In the genomic region with DNA sequence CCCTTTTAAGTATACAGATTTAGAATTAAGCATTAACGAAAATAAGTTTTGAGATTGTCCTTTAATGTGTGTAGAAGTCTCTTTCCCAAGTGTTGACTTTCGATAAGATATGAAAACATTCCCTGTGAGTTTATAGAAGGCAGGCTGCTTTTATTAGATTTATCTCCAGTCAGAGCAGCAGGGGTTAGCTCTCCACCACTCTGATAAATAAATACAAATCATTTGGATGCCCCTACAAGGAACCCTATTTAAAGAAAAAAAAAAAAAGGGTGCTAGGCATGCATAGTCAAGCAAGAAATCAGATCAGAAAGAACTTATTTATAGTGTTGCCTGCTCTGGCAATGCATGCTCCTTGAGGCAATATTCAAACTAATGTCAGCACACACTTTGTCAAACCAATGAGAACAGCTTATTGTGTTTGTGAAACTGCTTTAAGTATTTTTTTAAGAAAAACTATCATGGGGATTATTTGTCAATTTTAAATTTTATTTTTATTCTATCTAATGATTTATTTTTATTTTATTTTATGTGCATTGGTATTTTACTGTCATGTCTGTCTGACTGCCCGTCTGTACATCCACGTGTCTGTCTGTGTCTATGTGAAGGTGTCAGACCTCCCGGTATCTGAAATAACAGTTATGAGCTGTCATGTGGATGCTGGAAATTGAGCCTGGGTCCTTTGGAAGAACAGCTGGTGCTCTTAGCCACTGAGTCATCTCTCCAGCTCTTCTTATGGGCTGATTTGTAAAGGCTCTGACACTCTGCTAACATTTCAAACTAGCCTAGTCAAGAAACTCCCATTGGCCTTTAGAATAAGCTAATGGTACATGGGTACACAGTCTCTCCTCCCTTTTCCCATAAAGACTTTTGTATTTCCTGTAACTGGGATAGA, we compare ENCODE assay signal across 19 mouse cellular contexts.
DNase-seq lines count a peak whose midpoint lies in the region; ATAC-seq and TF ChIP-seq lines count a peak whose summit lies in the region.
"Had no signal": no experiment of that assay in that cellular context is flagged by ENCODE, and none has a peak within 500 bp of the region (broad histone marks: within the 10 kb centered on the region; RNA-seq: fewer than 3 reads in every experiment).

No protein-coding gene starts in this region.

- no peak for ATAC-seq in heart, embryonic 13.5 days (ENCODE audit: extremely low read depth, insufficient number of reproducible peaks, low FRiP score, low TSS enrichment)
- ATAC-seq in heart, postnatal 0 days (ENCODE audit: insufficient read depth, low read depth): no peak
- ATAC-seq in lung, embryonic 16.5 days (ENCODE audit: low read depth): peak; percentile 91
- ATAC-seq: forebrain, embryonic 15.5 days; hindbrain, postnatal 0 days had no signal

- H3K27ac ChIP-seq in heart, embryonic 13.5 days (replicated peaks): no peak overlapping the region
- no peak overlapping the region for H3K27ac ChIP-seq in heart, postnatal 0 days (ENCODE audit: low read depth)
- no peak overlapping the region for H3K27ac ChIP-seq in lung, embryonic 16.5 days (ENCODE audit: low read length)
- H3K27ac ChIP-seq: embryonic facial prominence, embryonic 12.5 days; forebrain, embryonic 15.5 days; hindbrain, embryonic 13.5 days; hindbrain, postnatal 0 days had no signal

- no peaks in the 10 kb centered on the region for H3K9me3 ChIP-seq in heart, embryonic 13.5 days
- H3K9me3 ChIP-seq in heart, postnatal 0 days (replicated peaks; ENCODE audit: control insufficient read depth, low read length): no peaks in the 10 kb centered on the region
- no peaks in the 10 kb centered on the region for H3K9me3 ChIP-seq in lung, embryonic 16.5 days (ENCODE audit: control insufficient read depth, low read length)
- H3K9me3 ChIP-seq: embryonic facial prominence, embryonic 12.5 days; forebrain, embryonic 15.5 days; hindbrain, embryonic 13.5 days had no signal

- H3K27me3 ChIP-seq in heart, embryonic 13.5 days (replicated peaks): no peaks in the 10 kb centered on the region
- H3K27me3 ChIP-seq in heart, postnatal 0 days (ENCODE audit: control insufficient read depth, insufficient read depth, low read length): no peaks in the 10 kb centered on the region
- no peaks in the 10 kb centered on the region for H3K27me3 ChIP-seq in lung, embryonic 16.5 days (ENCODE audit: control insufficient read depth, insufficient read depth, low read depth, low read length)
- no peaks in the 10 kb centered on the region for H3K27me3 ChIP-seq in myocyte (ENCODE audit: control insufficient read depth, insufficient read depth, insufficient read length)
- H3K27me3 ChIP-seq: embryonic facial prominence, embryonic 12.5 days; forebrain, embryonic 15.5 days; hindbrain, embryonic 13.5 days had no signal

- H3K4me3 ChIP-seq in heart, embryonic 13.5 days: no peak overlapping the region
- H3K4me3 ChIP-seq in heart, postnatal 0 days (ENCODE audit: low read depth, low read length): no peak overlapping the region
- no peak overlapping the region for H3K4me3 ChIP-seq in lung, embryonic 16.5 days (ENCODE audit: low read length)
- no peak overlapping the region for H3K4me3 ChIP-seq in myocyte
- H3K4me3 ChIP-seq: embryonic facial prominence, embryonic 12.5 days; forebrain, embryonic 15.5 days; hindbrain, embryonic 13.5 days had no signal

- no peak overlapping the region for H3K9ac ChIP-seq in heart, embryonic 13.5 days
- no peak overlapping the region for H3K9ac ChIP-seq in heart, postnatal 0 days (replicated peaks; ENCODE audit: low read depth, low read length)
- H3K9ac ChIP-seq in lung, embryonic 16.5 days (ENCODE audit: low read length): no peak overlapping the region
- H3K9ac ChIP-seq: embryonic facial prominence, embryonic 12.5 days; forebrain, embryonic 15.5 days; hindbrain, embryonic 13.5 days had no signal

- intact Hi-C loops in heart, postnatal 36 days (cut with DNase I): no loop called here

- TF ChIP-seq EP300 in heart, postnatal 0 days (IDR thresholded peaks at IDR 0.05; ENCODE audit: low read depth): no peak

- no peak overlapping the region for H3ac ChIP-seq in myocyte (ENCODE audit: control insufficient read depth, insufficient read length)

- no peak for TF ChIP-seq POLR2A in myocyte (IDR thresholded peaks at IDR 0.05; ENCODE audit: insufficient read length, low read depth)

- no peak for DNase-seq in heart, postnatal 36 days
- DNase-seq in heart, postnatal 0 days (ENCODE audit: low spot score): no peak
- no peak for DNase-seq in heart, adult 11 months
- DNase-seq in lung, postnatal 36 days: no peak
- DNase-seq: adrenal gland, postnatal 10 days; B cell, adult 2 months; cerebellum, adult 11-12 months; cerebellum, adult 9-10 months; cerebellum, postnatal 25 days; gastrocnemius, postnatal 36 days; heart, adult 18-20 months; heart, postnatal 10 days had no signal

- H3K79me2 ChIP-seq in myocyte (ENCODE audit: control insufficient read depth, insufficient read depth): no peaks in the 10 kb centered on the region

- 35% methylated on average over 5 of the region's 5 CpGs for WGBS in heart, embryonic 13.5 days
- WGBS in heart, postnatal 0 days: 33% methylated on average over 5 of the region's 5 CpGs
- 47% methylated on average over 5 of the region's 5 CpGs for WGBS in lung, embryonic 16.5 days

- H3K4me2 ChIP-seq in heart, embryonic 13.5 days: peak overlapping the region; percentile 29; the same call in 1 of the 2 replicates
- 0 out of 2 replicates have a peak overlapping the region, but pooled peaks have one; percentile 24 for H3K4me2 ChIP-seq in heart, postnatal 0 days (ENCODE audit: low read depth, low read length)
- H3K4me2 ChIP-seq in lung, embryonic 16.5 days (ENCODE audit: low read depth, low read length): no peak overlapping the region; the same call in 1 of the 2 replicates
- no peak overlapping the region for H3K4me2 ChIP-seq in myocyte (ENCODE audit: low read depth)
- H3K4me2 ChIP-seq: embryonic facial prominence, embryonic 12.5 days; forebrain, embryonic 15.5 days; hindbrain, embryonic 13.5 days had no signal

- TF ChIP-seq CTCF in heart, postnatal 0 days (IDR thresholded peaks at IDR 0.05; ENCODE audit: low read depth): no peak

- peaks cover 23% of the 10 kb centered on the region for H3K4me1 ChIP-seq in heart, embryonic 13.5 days
- H3K4me1 ChIP-seq in heart, postnatal 0 days (ENCODE audit: control insufficient read depth, insufficient read depth): 0 out of 2 replicates have a peak, but pooled peaks cover 5% of the 10 kb centered on the region
- no peaks in the 10 kb centered on the region for H3K4me1 ChIP-seq in lung, embryonic 16.5 days (replicated peaks; ENCODE audit: control insufficient read depth, insufficient read depth, low read length)

- no peaks in the 10 kb centered on the region for H3K36me3 ChIP-seq in heart, embryonic 13.5 days
- H3K36me3 ChIP-seq in heart, postnatal 0 days (replicated peaks; ENCODE audit: control insufficient read depth, insufficient read depth, low read length): no peaks in the 10 kb centered on the region
- no peaks in the 10 kb centered on the region for H3K36me3 ChIP-seq in lung, embryonic 16.5 days (ENCODE audit: control insufficient read depth, insufficient read depth, low read length)
- H3K36me3 ChIP-seq in myocyte (ENCODE audit: control insufficient read depth, insufficient read depth): no peaks in the 10 kb centered on the region
- H3K36me3 ChIP-seq: embryonic facial prominence, embryonic 12.5 days; forebrain, embryonic 15.5 days; hindbrain, embryonic 13.5 days had no signal

TF ChIP-seq in myocyte, 11 proteins besides CTCF, POLR2A, EP300 and RAD21:
- TF ChIP-seq CEBPB (IDR thresholded peaks at IDR 0.05; ENCODE audit: insufficient read depth, poor library complexity, severe bottlenecking): no peak
- peak in 2 of 3 experiments; percentile 64 to 72 for TF ChIP-seq MYOD1 (IDR thresholded peaks at IDR 0.05; ENCODE audit: control insufficient read depth in 1 of 3, insufficient read length in 2 of 3, low read depth in 2 of 3)
- no peak for TF ChIP-seq E2F4 (IDR thresholded peaks at IDR 0.05; ENCODE audit: insufficient read depth)
- TF ChIP-seq MAX (IDR thresholded peaks at IDR 0.05; ENCODE audit: low read depth): no peak
- no peak for TF ChIP-seq TCF3 (IDR thresholded peaks at IDR 0.05; ENCODE audit: insufficient read length, low read depth)
- TF ChIP-seq REST (IDR thresholded peaks at IDR 0.05; ENCODE audit: insufficient read depth, insufficient read length): no peak
- no peak for TF ChIP-seq USF1 (IDR thresholded peaks at IDR 0.05; ENCODE audit: low read depth)
- peak in 2 of 3 experiments; percentile 42 to 84 for TF ChIP-seq MYOG (IDR thresholded peaks at IDR 0.05; ENCODE audit: control insufficient read depth in 1 of 3, insufficient read depth in 1 of 3, insufficient read length in 2 of 3, low read depth in 2 of 3)
- TF ChIP-seq TCF12 (IDR thresholded peaks at IDR 0.05; ENCODE audit: insufficient read depth, poor library complexity, severe bottlenecking): no peak

Comparison
In these comparisons a context has a peak if more than half of its experiments do, and no peak if none do; other contexts are left out.
1. H3K4me2 ChIP-seq: peak in heart, embryonic 13.5 days (single experiment) and heart, postnatal 0 days (single experiment); none in lung, embryonic 16.5 days (single experiment) and myocyte (single experiment).